Mouse (Mus musculus): Measurements from ENCODE around the gene Stxbp1. TPM values are rescaled to one million over a fixed set of nuclear protein-coding genes. Genes with fewer than 3 reads are reported as not detected.

Gene Stxbp1
- polyA plus RNA-seq, 1 experiment from 2014 or later = 127 TPM

- Histone ChIP-seq H3K4me2 (ENCODE audit: low read length) (no peak overlapping the region), H3K4me3 (ENCODE audit: low read depth, low read length) (no peak overlapping the region), H3K27ac (ENCODE audit: low read depth, low read length) (no peak overlapping the region), H3K9me3 (replicated peaks; ENCODE audit: control insufficient read depth, low read length) (no peaks in the 10 kb centered on the region), H3K9ac (ENCODE audit: low read length) (no peak overlapping the region), H3K4me1 (ENCODE audit: control insufficient read depth, insufficient read depth, low read length) (no peaks in the 10 kb centered on the region), H3K27me3 (replicated peaks; ENCODE audit: control insufficient read depth, insufficient read depth, low read length) (no peaks in the 10 kb centered on the region), H3K36me3 (ENCODE audit: control insufficient read depth, insufficient read depth, low read length) (peaks cover 78% of the 10 kb centered on the region)
- DNase-seq (ENCODE audit: low spot score) (no peak), ATAC-seq (no peak)
- WGBS = 93% methylated on average over 14 of the region's 14 CpGs
Measured at GRCm38 (mm10) chr2:32808816-32809566, 38.1 kb downstream of the Stxbp1 start.

DNA sequence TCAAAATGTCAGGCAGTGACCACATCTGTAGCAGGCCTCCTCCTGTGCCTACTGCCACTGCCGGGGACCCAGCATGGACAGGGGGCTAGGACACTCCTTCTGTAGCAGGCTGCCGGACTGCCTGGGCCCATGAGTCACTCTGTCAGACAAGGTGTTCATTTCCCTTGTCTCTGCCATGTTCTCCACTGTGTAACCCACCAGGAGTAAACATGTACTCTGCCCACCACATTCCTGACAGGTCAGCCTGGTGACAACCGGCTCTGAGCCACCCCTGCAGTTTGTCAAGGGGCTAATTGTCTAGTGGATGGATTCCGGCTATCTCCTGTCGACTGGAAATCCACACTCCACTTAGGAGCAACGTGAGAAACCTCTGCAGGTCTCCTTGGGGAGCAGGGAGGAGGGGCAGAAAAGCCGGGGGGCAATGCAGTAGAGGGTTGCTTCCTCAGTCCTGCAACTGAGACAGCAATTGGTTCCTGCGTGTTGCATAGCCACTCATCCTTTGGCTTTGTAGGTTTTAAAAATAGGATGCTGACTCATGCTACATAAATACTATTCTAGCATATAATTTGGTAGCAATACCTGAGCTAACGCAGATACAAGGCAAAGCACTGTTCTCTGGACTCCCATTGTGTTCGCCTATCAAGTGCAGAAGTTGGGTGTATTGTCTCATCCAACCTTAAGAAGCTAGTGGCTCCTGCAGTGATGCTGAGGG is 48.6 kb downstream of the Stxbp1 start:
- Histone ChIP-seq H3K4me1 (ENCODE audit: control insufficient read depth, insufficient read depth, low read length) (no peaks in the 10 kb centered on the region), H3K9me3 (replicated peaks; ENCODE audit: control insufficient read depth, low read length) (no peaks in the 10 kb centered on the region), H3K4me2 (ENCODE audit: low read length) (no peak overlapping the region), H3K36me3 (ENCODE audit: control insufficient read depth, insufficient read depth, low read length) (peaks cover 83% of the 10 kb centered on the region), H3K27me3 (replicated peaks; ENCODE audit: control insufficient read depth, insufficient read depth, low read length) (no peaks in the 10 kb centered on the region), H3K9ac (ENCODE audit: low read length) (no peak overlapping the region), H3K4me3 (ENCODE audit: low read depth, low read length) (no peak overlapping the region), H3K27ac (ENCODE audit: low read depth, low read length) (no peak overlapping the region)
- DNase-seq (ENCODE audit: low spot score) = no peak
- ATAC-seq = no peak
- 80% methylated on average over 10 of the region's 10 CpGs for WGBS

DNA sequence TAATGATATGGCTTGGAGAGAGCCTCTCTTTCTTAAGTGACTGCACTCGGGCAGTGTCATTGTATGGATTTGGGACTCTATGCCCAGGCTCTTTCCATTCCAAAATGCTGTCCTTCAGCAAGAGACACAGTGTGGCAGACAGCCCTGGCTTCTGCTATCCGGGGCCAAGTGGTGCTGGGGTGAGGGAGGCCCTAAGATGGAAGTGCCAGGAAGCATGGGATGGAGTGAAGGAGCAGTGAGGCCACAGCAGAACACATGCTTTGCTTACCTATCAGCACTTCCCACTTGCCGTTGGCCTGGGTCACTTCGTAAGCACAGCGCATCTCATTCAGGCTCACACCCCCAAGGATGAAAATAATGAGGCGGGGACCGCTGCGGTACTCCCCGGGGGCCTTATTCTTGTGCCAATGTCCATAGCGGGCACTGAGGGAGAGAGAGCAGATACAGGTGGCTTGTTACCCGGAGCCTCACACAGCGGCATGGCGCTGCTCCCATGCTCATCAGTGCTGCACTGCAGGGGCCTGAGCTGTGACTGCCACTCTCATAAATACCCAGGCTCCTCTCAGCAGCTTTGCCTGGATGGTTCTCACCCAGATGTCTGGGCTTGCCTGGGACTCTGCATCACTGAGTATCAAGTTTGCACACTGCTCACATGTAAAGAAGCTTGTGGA is 51.2 kb downstream of the Stxbp1 start:
- 75% methylated on average over 13 of the region's 13 CpGs for WGBS
- no peaks in the 10 kb centered on the region for H3K9me3 ChIP-seq (replicated peaks; ENCODE audit: control insufficient read depth, low read length)
- no peak overlapping the region for H3K27ac ChIP-seq (ENCODE audit: low read depth, low read length)
- H3K9ac ChIP-seq (ENCODE audit: low read length) = no peak overlapping the region
- H3K27me3 ChIP-seq (replicated peaks; ENCODE audit: control insufficient read depth, insufficient read depth, low read length) = no peaks in the 10 kb centered on the region
- no peak for ATAC-seq
- H3K4me2 ChIP-seq (ENCODE audit: low read length) = no peak overlapping the region
- no peaks in the 10 kb centered on the region for H3K4me1 ChIP-seq (ENCODE audit: control insufficient read depth, insufficient read depth, low read length)
- DNase-seq (ENCODE audit: low spot score) = no peak
- peaks cover 78% of the 10 kb centered on the region for H3K36me3 ChIP-seq (ENCODE audit: control insufficient read depth, insufficient read depth, low read length)
- no peak overlapping the region for H3K4me3 ChIP-seq (ENCODE audit: low read depth, low read length)

- Histone ChIP-seq H3K27me3 (replicated peaks; ENCODE audit: control insufficient read depth, insufficient read depth, low read length) (no peaks in the 10 kb centered on the region), H3K27ac (ENCODE audit: low read depth, low read length) (no peak overlapping the region), H3K4me3 (ENCODE audit: low read depth, low read length) (no peak overlapping the region), H3K4me2 (ENCODE audit: low read length) (no peak overlapping the region), H3K9me3 (replicated peaks; ENCODE audit: control insufficient read depth, low read length) (no peaks in the 10 kb centered on the region), H3K9ac (ENCODE audit: low read length) (no peak overlapping the region), H3K36me3 (ENCODE audit: control insufficient read depth, insufficient read depth, low read length) (peaks cover 45% of the 10 kb centered on the region), H3K4me1 (ENCODE audit: control insufficient read depth, insufficient read depth, low read length) (no peaks in the 10 kb centered on the region)
- whole genome bisulfite sequencing = 73% methylated on average over 6 of the region's 6 CpGs
- no peak for DNase-seq (ENCODE audit: low spot score)
- ATAC-seq = no peak
Measured at GRCm38 (mm10) chr2:32791297-32791696, 55.7 kb downstream of the Stxbp1 start.

GRCm38 (mm10) chr2:32788581-32788980 is 58.5 kb downstream of the Stxbp1 start:
- Histone ChIP-seq H3K36me3 (ENCODE audit: control insufficient read depth, insufficient read depth, low read length) (peaks cover 19% of the 10 kb centered on the region), H3K4me3 (ENCODE audit: low read depth, low read length) (no peak overlapping the region), H3K4me2 (ENCODE audit: low read length) (no peak overlapping the region), H3K27ac (ENCODE audit: low read depth, low read length) (no peak overlapping the region), H3K27me3 (replicated peaks; ENCODE audit: control insufficient read depth, insufficient read depth, low read length) (no peaks in the 10 kb centered on the region), H3K4me1 (ENCODE audit: control insufficient read depth, insufficient read depth, low read length) (no peaks in the 10 kb centered on the region), H3K9me3 (replicated peaks; ENCODE audit: control insufficient read depth, low read length) (no peaks in the 10 kb centered on the region), H3K9ac (ENCODE audit: low read length) (no peak overlapping the region)
- DNase-seq (ENCODE audit: low spot score) = no peak
- 70% methylated on average over 2 of the region's 2 CpGs for WGBS
- ATAC-seq = no peak

DNA sequence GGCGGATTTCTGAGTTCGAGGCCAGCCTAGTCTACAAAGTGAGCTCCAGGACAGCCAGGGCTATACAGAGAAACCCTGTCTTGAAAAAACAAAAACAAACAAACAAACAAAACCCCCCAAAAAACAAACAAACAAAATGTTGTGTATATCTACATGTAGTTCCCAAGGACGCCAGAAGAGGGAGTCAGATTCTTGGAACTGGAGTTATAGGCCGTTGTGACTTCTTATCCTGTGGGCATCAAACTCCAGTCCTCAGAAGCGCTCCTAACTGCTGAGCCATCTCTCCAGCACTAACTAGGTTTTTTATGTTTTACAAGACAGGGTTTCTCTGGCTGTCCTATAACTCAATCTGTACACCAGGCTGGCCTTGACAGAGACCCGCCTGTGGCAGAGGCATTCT is 59.9 kb downstream of the Stxbp1 start:
- ATAC-seq = no peak
- Histone ChIP-seq H3K27me3 (replicated peaks; ENCODE audit: control insufficient read depth, insufficient read depth, low read length) (no peaks in the 10 kb centered on the region), H3K9ac (ENCODE audit: low read length) (no peak overlapping the region), H3K4me2 (ENCODE audit: low read length) (no peak overlapping the region), H3K27ac (ENCODE audit: low read depth, low read length) (no peak overlapping the region), H3K4me3 (ENCODE audit: low read depth, low read length) (no peak overlapping the region), H3K4me1 (ENCODE audit: control insufficient read depth, insufficient read depth, low read length) (no peaks in the 10 kb centered on the region), H3K9me3 (replicated peaks; ENCODE audit: control insufficient read depth, low read length) (no peaks in the 10 kb centered on the region), H3K36me3 (ENCODE audit: control insufficient read depth, insufficient read depth, low read length) (peaks cover 19% of the 10 kb centered on the region)
- peak; percentile 52 for DNase-seq (ENCODE audit: low spot score)
- WGBS = 59% methylated on average over 6 of the region's 6 CpGs

DNA sequence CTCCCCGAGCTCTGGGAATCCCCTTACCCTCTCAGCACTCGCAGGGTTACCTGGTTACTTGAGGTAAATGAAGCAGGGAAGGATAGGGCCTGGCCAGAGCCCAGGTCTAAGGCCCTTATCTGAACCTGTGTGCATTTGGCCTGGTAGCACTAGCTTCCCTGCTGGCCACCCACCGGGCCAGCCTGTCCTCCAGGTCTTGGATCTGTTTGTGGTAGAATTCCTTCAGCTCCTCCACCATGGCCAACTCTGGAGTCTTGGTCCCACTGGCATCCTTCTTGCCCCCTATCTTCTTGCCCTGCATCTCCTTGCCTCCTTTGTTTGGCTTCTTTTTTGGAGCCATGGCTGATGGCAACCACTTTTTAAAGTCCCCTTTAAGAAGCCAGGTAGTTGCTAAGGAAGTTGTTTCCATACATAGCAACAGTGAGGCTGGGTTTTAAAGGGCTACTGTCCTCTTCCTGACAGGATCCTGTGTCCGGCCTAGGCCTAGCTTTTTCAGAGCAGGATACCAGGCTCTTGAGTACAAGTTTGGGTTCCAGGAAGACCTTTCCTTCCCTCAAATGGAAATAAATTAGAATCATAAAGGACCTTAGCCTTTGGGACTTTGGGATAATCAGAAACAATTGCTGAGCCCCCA is 62.9 kb downstream of the Stxbp1 start, which contains the start of gene Cfap157:
TSS of gene Cfap157 (minus strand) at position 381 of the 634 bp plus-strand sequence.
- Histone ChIP-seq H3K27ac (ENCODE audit: low read depth, low read length) (no peak within 1 kb of the TSS), H3K4me3 (ENCODE audit: low read depth, low read length) (no peak within 1 kb of the TSS), H3K27me3 (replicated peaks; ENCODE audit: control insufficient read depth, insufficient read depth, low read length) (no peaks in the 10 kb centered on the region), H3K9ac (ENCODE audit: low read length) (no peak within 1 kb of the TSS), H3K9me3 (replicated peaks; ENCODE audit: control insufficient read depth, low read length) (no peaks in the 10 kb centered on the region), H3K4me2 (ENCODE audit: low read length) (no peak within 1 kb of the TSS), H3K36me3 (ENCODE audit: control insufficient read depth, insufficient read depth, low read length) (peaks cover 3% of the 10 kb centered on the region; the same call in 1 of the 2 replicates), H3K4me1 (ENCODE audit: control insufficient read depth, insufficient read depth, low read length) (no peaks in the 10 kb centered on the region)
- WGBS = 70% methylated on average over 4 of the region's 4 CpGs
- ATAC-seq = no peak
- peak; percentile 37 for DNase-seq (ENCODE audit: low spot score)

- Histone ChIP-seq H3K4me3 (ENCODE audit: low read depth, low read length) (no peak overlapping the region), H3K27ac (ENCODE audit: low read depth, low read length) (no peak overlapping the region), H3K4me2 (ENCODE audit: low read length) (no peak overlapping the region), H3K4me1 (ENCODE audit: control insufficient read depth, insufficient read depth, low read length) (no peaks in the 10 kb centered on the region), H3K9me3 (replicated peaks; ENCODE audit: control insufficient read depth, low read length) (no peaks in the 10 kb centered on the region), H3K27me3 (replicated peaks; ENCODE audit: control insufficient read depth, insufficient read depth, low read length) (no peaks in the 10 kb centered on the region), H3K9ac (ENCODE audit: low read length) (no peak overlapping the region), H3K36me3 (ENCODE audit: control insufficient read depth, insufficient read depth, low read length) (no peaks in the 10 kb centered on the region)
- 78% methylated on average over 6 of the region's 6 CpGs for WGBS
- no peak for DNase-seq (ENCODE audit: low spot score)
- no peak for ATAC-seq
Measured at GRCm38 (mm10) chr2:32781710-32782109, 65.3 kb downstream of the Stxbp1 start.
